Mouse (Mus musculus): Measurements from ENCODE around the gene 2410015M20Rik. TPM values are rescaled to one million over a fixed set of nuclear protein-coding genes. Genes with fewer than 3 reads are reported as not detected.

The 2410015M20Rik gene
- total RNA-seq, 2 experiments from 2014 or later: 338 to 370 TPM

DNA sequence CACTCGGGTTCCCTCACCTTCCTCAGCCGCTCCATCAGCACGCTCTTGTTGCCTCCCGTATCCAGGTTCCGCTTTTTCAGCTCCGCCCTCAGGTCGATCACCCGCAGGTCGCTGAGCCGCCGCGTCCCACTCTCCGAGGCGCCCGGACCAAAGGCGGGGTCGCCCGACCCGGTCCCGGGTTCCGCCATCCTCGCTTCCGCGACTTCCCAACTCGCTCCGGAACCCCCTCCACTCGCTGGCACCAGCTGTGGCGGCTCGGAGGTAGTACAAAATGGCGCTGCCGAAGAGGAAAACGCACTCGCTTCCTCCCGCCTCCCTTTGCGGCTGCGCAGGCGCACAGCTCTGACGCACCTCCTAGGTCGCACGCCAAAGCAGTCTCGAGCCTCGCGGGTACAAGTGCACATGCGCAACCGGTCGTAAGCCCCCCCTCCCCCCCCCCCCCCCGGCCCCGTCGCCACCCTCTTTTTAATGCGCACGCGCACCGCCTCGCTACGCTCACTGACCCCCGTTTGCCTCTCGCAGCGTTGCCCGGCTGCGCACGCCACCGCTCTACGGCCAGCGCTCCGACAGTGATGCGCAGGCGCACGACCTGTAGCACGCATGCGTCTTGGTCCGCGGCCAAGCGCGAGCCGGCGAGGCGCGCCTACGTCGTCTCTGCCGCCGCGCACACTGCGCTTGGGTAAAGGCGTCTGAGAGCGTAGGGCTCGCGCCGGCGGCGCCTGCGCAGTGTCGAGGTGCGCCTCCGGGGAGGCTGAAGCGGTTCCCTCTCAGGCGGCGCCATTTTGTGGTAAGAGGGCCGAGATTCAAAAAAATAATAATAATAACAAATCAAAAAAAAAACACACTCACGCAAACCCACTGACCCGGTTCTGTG is 25.1 kb downstream of the 2410015M20Rik start, which contains the start of the genes Safb2 and Safb:
TSS of gene Safb2 (minus strand) at position 329 of the 874 bp plus-strand sequence.
TSS of gene Safb (plus strand) at position 569 of the 874 bp plus-strand sequence.
- DNase-seq: peak; percentile 100
- intact Hi-C loops (cut with DNase I): no loop called here

DNA sequence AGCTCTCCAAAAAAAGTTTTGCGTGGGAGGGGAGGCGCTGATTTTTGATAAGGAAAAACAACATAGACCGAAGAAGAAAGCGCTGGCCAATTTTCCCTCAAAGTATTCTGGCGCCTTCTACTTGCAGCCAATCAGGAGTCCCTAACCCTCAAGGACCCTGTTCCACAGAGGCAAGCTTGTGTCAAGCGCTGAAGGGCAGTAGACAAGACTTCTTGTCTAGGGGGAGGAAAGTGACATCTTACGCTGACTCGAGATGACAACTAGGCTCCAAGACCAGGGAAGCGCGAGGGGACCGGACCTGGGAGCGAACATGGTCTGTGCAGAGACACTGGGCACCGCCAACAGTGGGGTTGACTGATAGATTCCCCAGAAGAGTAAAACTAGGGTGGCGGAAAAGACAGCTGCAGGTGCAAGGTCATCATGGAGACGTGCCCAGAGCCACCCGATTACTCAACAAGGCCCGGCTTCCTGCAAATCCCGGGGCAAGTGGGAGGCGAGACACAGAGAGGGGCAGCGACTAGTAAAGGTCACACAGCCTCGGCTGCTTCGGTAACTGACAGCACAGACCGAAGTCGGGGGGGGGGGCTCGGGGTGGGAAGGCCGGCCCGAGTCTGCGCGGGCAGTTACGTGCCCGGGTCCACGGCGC is 25.8 kb downstream of the 2410015M20Rik start:
- intact Hi-C loops (cut with DNase I): loop anchor here (2.0 kb wide), 1 partner anchor 85 kb away; no protein-coding TSS in a partner anchor
- peak; percentile 50 to 69 for DNase-seq

DNA sequence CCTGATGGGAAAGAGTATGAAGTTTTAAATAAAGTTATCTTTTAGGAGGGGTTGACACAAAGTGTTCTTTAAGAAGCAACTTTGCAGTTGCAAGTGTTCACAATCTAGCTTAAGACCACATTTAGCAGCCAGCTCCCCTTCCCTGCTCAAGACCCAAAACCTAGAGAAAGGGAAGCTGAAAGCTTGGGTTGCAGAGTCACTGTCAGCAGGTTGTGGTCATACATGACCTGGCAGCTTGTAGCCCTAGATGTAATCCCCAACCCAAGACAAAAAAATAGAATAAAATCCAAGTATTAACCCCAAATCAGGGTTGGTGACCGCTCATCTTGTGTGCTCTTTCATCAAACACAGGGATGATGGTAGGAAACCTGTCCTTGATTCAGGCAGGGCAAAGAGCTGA is 26.5 kb downstream of the 2410015M20Rik start:
- no peak for DNase-seq
- intact Hi-C loops (cut with DNase I): loop anchor here (2.0 kb wide), 1 partner anchor 86 kb away; no protein-coding TSS in a partner anchor

DNA sequence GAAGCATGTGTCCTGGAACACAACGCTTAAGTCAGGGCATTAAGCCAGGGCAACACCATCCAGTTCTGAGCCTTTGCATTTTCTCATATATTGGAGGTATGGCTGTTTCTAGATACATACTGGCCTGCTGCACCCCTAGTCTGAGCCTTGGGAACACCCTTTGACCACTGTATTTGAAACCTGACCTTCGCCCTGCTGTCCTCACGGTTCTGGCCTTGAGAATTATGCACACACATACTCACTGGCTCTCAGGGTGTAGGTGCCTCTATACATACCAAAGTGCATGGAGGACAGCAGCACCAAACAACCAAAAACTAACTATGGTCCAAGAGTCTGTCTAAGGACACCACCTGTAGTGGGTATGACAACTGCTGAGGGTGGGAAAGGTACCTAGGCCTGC is 36.6 kb downstream of the 2410015M20Rik start:
- DNase-seq: no peak
- intact Hi-C loops (cut with DNase I): no loop called here

DNA sequence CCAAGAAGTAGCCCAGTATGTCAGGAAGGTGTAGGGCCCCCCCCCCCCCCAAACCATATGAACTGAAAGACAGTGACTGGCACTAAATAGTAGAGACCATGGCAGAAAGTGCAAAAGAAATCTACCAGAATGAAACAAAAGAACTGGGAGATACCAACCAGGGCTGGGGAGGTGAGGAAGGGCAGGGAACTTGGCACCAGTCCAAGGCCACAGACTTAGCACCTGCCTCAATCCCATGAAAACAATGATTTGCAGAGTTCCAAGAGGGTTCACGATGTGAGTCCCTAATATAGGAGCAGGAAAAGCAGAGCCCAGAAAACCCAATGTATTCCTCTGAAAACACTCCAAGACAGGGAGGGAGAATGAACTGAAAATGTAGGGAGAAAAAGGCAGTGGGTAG is 37.4 kb downstream of the 2410015M20Rik start:
- intact Hi-C loops (cut with DNase I): no loop called here

DNA sequence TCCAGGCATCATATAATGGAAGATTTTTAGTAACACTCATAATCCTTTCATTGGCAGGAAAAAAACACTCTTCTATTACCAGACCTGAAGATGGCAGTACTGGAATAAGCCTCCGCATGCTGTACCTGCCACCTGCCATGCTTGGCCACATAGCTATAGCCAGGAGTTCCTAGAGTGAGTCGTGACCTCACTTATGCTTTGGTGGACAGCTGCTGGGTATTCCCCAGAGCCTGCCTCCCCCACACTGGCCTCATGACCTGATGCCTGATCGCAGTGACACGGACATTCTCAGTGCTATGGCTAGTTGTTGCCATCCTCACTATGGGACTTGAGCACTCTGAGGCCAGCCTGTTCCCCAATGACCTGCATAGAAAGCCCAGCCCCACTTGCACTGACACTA is 39.3 kb downstream of the 2410015M20Rik start:
- no peak for DNase-seq
- intact Hi-C loops (cut with DNase I): no loop called here

More for the DNA sequence above, 37.4 kb downstream of the 2410015M20Rik start:
- DNase-seq: no peak

DNA sequence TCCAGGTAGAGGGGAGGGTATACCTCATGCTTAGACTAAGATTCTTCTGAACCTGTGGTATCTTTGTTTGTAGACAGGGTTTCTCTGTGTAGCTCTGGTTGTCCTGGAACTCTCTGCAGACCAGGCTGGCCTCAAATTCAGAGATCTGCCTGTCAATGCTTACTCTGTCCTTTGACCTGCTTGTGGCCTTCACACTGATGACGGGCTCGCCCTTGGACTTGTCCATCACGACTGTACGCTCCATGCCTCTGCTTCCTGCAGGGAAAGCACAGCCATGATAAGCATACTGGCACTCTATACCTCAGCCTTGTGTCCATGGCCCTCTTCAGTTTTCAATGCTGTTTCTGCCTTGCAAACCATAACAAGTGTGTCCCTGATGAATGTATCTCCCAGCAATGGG is 42.2 kb downstream of the 2410015M20Rik start:
- intact Hi-C loops (cut with DNase I): no loop called here
- DNase-seq: no peak

DNA sequence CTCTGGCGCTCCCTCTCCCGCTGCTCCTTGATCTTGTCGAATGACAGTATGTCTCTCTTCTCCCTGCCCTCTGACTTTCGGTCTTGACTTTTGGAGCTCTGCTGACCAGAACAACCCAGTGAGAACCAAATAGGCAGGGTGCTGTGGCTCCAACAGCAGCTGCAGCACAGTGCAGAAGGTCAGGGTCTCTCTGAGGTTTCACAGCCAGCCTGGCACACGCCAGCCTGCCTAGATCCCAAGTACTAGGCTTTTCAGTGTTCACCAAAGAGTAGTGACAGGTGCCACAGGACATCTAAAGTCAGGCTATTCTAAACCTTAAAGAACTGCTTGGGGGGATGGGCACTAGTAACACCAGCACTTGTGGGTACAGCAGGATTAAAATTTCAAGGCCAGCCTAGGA is 42.7 kb downstream of the 2410015M20Rik start:
- intact Hi-C loops (cut with DNase I): no loop called here
- DNase-seq: no peak

DNA sequence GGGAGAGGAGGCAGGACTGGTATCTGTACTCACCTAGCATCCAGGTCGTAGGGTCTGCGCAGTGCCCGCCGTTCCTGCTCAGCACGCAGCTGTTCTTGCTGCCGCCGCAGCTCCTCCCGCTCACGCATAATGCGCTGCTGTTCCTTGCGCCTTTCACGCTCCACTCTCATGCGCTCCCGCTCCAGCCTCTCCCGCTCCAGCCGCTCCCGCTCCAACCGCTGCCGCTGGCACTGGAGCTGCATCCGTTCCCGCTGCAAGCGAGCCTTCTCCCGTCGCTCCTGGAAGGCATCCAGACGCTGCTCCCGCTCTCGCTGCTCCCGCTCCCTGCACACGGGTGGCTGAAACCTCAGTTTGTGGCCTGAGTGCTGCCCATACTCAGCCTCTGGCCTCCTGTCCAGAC is 43.3 kb downstream of the 2410015M20Rik start:
- intact Hi-C loops (cut with DNase I): no loop called here

DNA sequence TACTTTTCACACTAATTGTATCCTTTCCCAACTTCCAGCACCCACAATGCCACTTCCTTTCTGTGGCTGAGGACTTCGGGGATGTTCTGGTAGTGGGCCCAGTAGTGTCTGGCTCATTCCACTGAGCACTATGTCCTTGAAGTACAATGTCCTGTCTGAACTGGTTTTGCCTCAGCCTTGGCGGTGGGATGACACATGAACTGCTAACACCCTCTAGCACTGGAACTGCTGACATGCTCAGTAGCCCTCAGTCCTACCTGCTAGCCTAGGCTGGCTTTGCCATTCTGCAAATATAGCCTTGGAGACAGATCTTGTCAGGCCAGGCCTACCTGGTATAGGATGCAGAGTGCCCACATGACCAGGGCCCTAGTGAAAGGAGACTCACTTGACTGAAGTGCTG is 47.7 kb downstream of the 2410015M20Rik start:
- no peak for DNase-seq
- intact Hi-C loops (cut with DNase I): loop anchor here (2.0 kb wide), 1 partner anchor 19 kb away; no protein-coding TSS in a partner anchor

More for the DNA sequence above, 43.3 kb downstream of the 2410015M20Rik start:
- DNase-seq: no peak

DNA sequence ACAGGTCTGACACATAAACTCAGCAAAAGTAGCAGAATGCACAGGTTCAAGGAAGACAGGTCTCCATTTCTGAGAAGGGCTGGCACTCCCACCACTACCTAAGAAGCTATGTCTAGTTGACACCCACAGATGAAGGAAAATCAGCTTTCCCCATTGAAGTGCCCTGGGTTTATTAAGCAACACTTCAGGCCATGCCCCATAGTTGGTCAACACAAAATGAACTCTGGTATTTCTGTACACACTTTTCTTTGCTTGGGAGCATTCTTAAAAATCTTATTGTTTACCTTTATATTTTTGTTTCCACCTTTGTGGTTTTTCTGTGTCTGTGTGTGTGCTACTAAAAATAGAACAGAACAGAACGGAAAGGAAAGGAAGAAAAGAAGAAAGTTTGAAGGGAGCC is 49.4 kb downstream of the 2410015M20Rik start:
- intact Hi-C loops (cut with DNase I): loop anchor here (2.0 kb wide), 1 partner anchor 21 kb away; no protein-coding TSS in a partner anchor
- no peak for DNase-seq

DNA sequence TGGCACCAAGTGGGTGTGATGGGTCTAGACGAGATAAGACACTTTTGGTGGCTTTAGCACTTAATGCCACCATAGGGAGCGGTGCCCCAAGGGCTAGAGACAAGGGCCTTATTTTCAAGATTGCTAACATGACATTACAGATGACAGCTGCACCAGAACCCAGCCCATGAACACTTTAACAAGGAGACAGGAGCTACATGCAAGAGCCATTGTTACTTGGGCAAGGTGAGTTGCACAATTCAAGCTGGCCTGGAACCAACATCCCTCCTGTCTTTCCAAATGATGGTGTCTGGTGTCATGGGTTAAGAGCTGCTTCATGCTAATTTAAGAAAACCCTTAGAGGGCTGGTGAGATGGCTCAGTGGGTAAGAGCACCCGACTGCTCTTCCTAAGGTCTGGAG is 50.2 kb downstream of the 2410015M20Rik start:
- intact Hi-C loops (cut with DNase I): loop anchor here (5.0 kb wide), 2 partner anchors 108 to 152 kb away; no protein-coding TSS in a partner anchor
- no peak for DNase-seq

DNA sequence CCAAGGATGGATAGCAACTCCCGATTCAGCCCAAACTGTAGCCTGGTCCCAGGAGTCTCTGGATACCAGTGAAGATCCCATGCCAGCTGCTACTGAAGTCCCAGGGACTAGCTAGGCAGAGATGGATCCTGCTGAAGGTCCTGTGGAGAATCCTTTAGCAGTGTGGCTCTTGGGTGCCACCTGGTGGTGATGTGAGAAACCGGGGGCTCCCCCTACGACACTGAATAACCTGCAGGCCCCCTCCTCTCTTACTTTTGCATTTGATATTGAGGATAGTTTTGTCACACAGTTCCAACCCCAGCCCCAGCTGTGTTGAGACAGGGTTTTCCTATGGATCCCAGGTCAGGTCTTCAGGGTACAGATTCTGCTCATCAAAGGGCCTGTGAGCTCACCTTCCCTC is 51.1 kb downstream of the 2410015M20Rik start:
- intact Hi-C loops (cut with DNase I): loop anchor here (5.0 kb wide), 2 partner anchors 109 to 151 kb away; no protein-coding TSS in a partner anchor

More for the DNA sequence above, 51.1 kb downstream of the 2410015M20Rik start:
- peak; percentile 65 to 75 for DNase-seq

Other genes starting within 250 kb of the 2410015M20Rik start
- 10 to 100 TPM; 87.3 to 92.3 TPM for gene Ptprs, start 133.3 kb downstream of the 2410015M20Rik start, total RNA-seq (2021)
- gene Znrf4, start 97.3 kb downstream of the 2410015M20Rik start, total RNA-seq (2021): not detected
- gene Gm20219, start 55.4 kb downstream of the 2410015M20Rik start, total RNA-seq (2021): under 1 TPM in 1 of 2 experiments, not detected in 1; 0.60 TPM
- 10 to 100 TPM; 55.7 to 56.8 TPM for gene Safb2, start 25.2 kb downstream of the 2410015M20Rik start, total RNA-seq (2021)
- gene Safb, start 24.9 kb downstream of the 2410015M20Rik start, total RNA-seq (2021): 10 to 100 TPM; 96.8 to 97.6 TPM
- 100 to 1,000 TPM; 862 to 893 TPM for gene Rpl36, start 3.6 kb upstream of the 2410015M20Rik start, total RNA-seq (2021)
- 10 to 100 TPM; 93.9 to 99.2 TPM for gene Lonp1, start 17.1 kb upstream of the 2410015M20Rik start, total RNA-seq (2021)
- gene Catsperd, start 18.4 kb upstream of the 2410015M20Rik start, total RNA-seq (2021): under 1 TPM in 1 of 2 experiments, not detected in 1; 0.22 TPM
- 10 to 100 TPM; 48.1 to 52.9 TPM for gene Ranbp3, start 63.5 kb upstream of the 2410015M20Rik start, total RNA-seq (2021)
- 100 to 1,000 TPM; 794 to 859 TPM for gene Ndufa11, start 108.0 kb upstream of the 2410015M20Rik start, total RNA-seq (2021)
- 1 to 10 TPM; 5.4 to 9.8 TPM for gene Vmac, start 108.3 kb upstream of the 2410015M20Rik start, total RNA-seq (2021)
- gene Nrtn, start 147.8 kb upstream of the 2410015M20Rik start, total RNA-seq (2021): 10 to 100 TPM; 19.0 to 21.0 TPM
- 10 to 100 TPM; 21.0 to 23.0 TPM for gene Dus3l, start 155.0 kb upstream of the 2410015M20Rik start, total RNA-seq (2021)
- gene Prr22, start 160.5 kb upstream of the 2410015M20Rik start, total RNA-seq (2021): under 1 TPM; 0.27 to 0.43 TPM
- gene Rfx2, start 221.2 kb upstream of the 2410015M20Rik start, total RNA-seq (2021): 10 to 100 TPM in 1 of 2 experiments, 1 to 10 TPM in 1; 6.5 to 10.5 TPM